Mouse (Mus musculus) right cerebral cortex, postnatal 25 days (tissue): Measurements from ENCODE around the gene Sox10.

Source experiments
- DNase-seq: peaks from one replicate; pipeline ENCODE4 v3.0.0; 2022

Gene Sox10

DNA sequence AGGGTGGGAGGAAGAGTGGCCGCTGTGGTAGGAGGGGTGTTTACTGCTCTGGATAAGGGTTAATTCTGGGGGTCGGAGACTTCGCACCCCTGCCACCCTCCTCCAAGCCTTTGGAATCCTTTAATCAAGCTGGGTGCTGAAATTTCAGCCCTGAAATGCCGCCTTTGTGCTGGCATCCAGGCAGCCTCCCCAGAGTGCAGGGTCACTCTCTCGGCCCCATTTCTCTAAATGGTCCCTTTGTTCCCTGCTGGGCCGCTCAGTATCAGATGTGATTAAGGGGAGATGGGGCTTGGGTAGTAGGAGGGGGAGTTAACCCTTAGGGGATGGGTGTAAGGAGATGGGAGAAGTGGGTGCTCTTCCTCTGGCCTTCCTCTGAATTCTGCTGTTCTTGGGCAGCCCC, 12.3 kb downstream of the Sox10 start:
- no peak for DNase-seq

GRCm38 (mm10) chr15:79151881-79152280, 13.2 kb downstream of the Sox10 start:
- no peak for DNase-seq

GRCm38 (mm10) chr15:79148533-79148932, 16.5 kb downstream of the Sox10 start:
- peak; percentile 46 for DNase-seq

GRCm38 (mm10) chr15:79145522-79145921, 19.5 kb downstream of the Sox10 start:
- DNase-seq = no peak

DNA sequence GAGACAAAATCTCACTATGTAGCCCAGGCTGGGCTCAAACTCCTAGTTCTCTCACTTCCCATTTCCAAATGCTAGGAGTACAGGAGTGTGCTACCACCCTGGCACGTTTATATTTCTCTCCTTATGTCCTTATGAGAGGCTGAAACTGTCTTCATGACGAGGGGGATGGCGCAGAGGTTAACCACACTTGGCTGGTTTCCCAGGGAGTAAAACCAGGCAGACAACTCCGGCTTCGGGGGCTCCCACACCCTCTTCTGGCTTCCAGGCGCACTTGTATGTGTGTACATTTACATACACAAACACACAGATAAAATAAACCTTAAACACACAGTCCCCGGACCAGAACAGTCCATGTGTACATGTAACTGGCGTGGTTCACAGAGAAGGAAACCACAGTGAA, 21.0 kb downstream of the Sox10 start:
- no peak for DNase-seq

DNA sequence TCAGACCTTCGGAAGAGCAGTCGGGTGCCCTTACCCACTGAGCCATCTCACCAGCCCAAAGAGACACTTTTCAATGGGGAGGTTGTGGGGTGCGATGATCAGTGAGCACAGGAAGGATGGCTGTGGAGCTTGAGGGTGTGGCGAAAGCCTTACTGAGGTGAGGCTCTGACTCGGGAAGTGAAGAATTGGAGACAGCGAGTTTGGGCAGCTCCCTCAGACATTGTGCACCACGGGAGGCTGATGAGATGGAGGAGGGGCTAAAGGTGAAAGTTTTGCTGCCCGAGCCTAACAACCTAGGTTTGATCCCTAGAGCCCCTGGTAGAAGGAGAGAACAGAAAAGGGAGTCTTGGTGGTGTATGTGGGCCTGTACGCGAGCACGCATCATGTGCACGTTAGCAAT, 21.7 kb downstream of the Sox10 start:
- no peak for DNase-seq

DNA sequence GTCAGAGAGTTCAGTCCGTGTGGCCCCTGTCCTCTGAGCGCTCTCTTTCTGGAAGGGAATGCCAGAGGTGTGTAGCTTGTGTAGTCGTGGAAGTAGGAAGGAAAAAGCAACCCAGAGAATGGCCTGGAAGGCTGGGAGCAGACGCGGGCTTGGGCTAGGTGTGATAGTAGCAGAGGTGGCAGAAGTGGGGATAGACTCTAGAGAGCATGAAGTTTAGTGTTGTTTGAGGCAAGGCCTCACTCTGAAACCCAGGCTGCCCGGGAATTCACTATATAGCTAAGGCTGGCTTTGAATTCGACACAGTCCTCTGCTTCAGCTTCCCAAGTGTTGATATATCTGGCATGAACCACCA, 23.5 kb downstream of the Sox10 start:
- DNase-seq = no peak

DNA sequence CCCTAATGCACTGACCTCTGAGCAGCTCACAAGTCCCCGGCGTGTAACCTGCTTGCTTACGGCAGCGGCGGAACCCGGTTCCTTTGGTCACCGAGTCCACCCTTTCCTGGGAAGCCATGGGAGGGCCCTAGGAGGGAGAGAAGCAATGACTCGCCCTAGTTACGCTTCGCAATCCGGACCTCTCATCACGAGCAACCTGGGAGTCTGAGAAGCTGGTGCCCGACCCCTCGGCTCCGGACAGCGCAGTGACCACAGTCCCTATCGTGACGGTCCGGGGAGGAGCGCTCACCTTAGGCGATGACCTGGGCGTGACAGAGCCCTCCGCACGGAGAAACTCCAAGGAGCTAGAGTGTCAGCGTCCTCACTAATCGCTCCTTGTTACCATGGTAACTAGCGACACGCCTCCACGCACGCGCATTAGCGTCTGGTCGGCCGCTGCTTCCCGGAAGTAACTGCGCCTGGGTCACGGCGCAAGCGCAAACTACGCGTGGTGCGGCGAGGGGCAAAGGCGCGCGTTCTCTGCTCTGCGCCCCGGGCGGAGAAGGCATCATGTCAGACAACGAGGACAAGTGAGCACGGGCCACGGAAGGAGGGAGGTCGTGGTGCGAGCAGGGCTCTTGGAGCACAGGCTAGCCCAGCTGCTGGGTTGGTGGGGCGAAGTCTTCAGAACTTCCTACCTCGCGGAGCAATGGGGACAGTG, 24.0 kb downstream of the Sox10 start, which contains the start of the genes Polr2f and 1700088E04Rik:
Polr2f (plus strand) TSS at position 144 of the 700 bp plus-strand sequence.
1700088E04Rik (minus strand) TSS at position 388 of the 700 bp plus-strand sequence.
- peak; percentile 94 for DNase-seq

DNA sequence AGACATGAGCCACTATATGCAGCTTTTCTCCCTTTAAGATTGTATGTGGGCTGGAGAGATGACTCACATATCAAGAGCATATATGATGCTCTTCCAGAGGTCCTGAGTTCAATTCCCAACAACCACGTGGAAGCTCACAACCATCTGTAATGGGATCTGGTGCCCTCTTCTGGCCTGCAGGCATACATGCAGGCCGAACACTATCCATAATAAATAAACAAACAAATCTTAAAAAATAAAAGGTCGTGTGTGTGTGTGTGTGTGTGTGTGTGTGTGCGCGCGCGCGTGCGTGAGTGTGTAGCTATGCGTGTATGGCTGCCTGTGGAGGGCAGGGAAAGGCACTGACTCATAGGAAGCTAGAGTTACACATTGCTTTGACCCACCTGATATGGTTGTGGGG, 25.4 kb downstream of the Sox10 start:
- no peak for DNase-seq

- no peak for DNase-seq
Measured at GRCm38 (mm10) chr15:79135783-79136575, 29.1 kb downstream of the Sox10 start.

DNA sequence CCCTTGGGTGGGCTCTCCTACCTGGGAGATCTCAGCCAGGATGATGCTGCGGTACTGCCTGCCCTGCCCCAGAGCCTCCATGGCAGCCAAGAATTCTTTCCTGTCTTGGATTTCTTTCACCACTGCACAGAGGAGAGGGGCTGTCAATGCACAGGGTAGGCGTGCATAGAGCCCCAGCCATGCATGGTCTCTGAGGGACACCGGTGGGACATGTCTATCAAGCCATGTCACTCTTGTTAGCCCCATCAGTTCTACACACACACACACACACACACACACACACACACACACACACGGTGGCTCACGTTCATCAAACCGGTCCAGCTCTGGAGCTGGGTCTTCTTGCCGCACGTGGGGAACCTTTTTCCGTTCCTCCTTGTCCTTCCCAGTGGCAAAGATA, 29.7 kb downstream of the Sox10 start:
- no peak for DNase-seq

GRCm38 (mm10) chr15:79134496-79135270, 30.4 kb downstream of the Sox10 start:
- DNase-seq = no peak

DNA sequence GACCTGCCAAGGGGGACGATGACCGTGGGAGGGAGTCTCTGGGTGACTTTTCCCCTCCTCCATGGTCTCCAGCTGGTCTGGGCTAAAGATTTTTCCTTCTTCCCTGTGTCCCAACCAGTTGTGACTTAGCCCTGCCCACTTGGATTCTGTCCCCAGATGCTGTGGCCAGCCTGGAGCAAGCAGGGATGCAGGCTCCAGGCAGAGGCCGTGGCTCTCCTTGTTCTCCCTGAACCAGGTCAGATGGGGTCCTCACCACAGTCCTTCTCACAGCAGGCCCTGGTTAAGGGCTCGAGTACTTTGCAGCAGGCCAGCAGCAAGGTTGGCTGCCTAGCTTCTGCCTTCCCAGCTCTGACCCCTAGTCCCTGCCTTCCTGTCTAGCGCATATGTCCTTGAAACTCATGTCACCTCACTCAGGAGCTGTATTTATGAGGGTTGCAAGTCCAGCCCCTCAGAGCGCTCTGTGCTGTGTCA, 31.8 kb downstream of the Sox10 start:
- no peak for DNase-seq

GRCm38 (mm10) chr15:79131442-79131841, 33.6 kb downstream of the Sox10 start:
- no peak for DNase-seq

GRCm38 (mm10) chr15:79130782-79131181, 34.3 kb downstream of the Sox10 start:
- no peak for DNase-seq

GRCm38 (mm10) chr15:79129311-79129710, 35.7 kb downstream of the Sox10 start:
- no peak for DNase-seq

- DNase-seq = no peak
Measured at GRCm38 (mm10) chr15:79128208-79128607, 36.8 kb downstream of the Sox10 start.

GRCm38 (mm10) chr15:79127101-79127500, 37.9 kb downstream of the Sox10 start:
- no peak for DNase-seq

DNA sequence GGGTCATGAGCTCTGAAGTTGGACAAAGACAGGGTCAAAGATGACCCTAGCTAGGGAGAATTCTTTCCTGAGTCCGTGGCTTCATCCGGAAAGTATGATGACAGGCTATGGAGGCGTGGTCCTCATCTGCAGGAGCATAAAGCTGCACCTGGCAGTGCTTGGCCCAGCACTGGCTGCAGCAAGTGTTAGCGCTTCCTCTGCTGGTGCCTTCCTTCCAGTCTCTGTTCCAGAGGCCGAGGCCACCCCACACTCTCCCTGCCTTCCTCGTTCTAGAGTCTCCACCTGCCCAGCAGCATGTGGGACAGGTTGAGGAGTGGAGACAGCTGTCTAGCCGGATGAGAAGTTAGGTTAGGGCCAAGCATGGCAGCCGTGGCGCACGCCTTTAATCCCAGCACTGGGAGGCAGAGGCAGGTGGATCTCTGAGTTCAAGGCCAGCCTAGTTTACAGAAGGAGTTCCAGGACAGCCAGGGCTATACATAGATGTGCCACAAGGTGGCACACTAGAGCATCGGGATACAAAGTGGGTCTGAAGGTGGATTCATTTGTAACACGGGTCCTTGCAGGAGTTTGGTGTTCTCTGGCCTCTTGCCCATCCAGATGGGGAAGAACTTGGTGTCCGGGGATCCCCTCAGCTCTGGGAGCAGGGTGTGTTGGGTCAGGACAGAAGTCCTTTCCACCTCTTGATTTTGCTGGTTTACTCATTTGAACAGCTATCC, 38.7 kb downstream of the Sox10 start:
- DNase-seq = no peak

- no peak for DNase-seq
Measured at GRCm38 (mm10) chr15:79124331-79124875, 40.6 kb downstream of the Sox10 start.

GRCm38 (mm10) chr15:79123751-79124150, 41.3 kb downstream of the Sox10 start:
- no peak for DNase-seq

GRCm38 (mm10) chr15:79122546-79122945, 42.5 kb downstream of the Sox10 start:
- DNase-seq = no peak
